Mouse (Mus musculus) ES-E14 (cell line): Measurements from ENCODE around the gene BC004004. TPM values are rescaled to one million over a fixed set of nuclear protein-coding genes. Genes with fewer than 3 reads are reported as not detected.

ENCODE experiments used
- DNase-seq: peaks from one replicate; pipeline ENCODE4 v3.0.0-alpha.2; 2013; ENCODE audit warnings: low read depth, low spot score
- H3K27ac ChIP-seq: 2 replicates; pipeline ENCODE4 v1.5.1; 2012; ENCODE audit warnings: low read depth, mild to moderate bottlenecking, low read length, moderate library complexity, mixed read lengths; ENCODE audit not compliant: poor library complexity, insufficient read depth, severe bottlenecking
- H3K36me3 ChIP-seq: 2 replicates; pipeline ENCODE4 v1.6.1; 2012; ENCODE audit warnings: mild to moderate bottlenecking, low read length, moderate library complexity, mixed read lengths; ENCODE audit not compliant: control insufficient read depth, poor library complexity, insufficient read depth, severe bottlenecking
- H3K4me1 ChIP-seq, 2 experiments: fragments of 150-350 bp in 1 of 2; sonication (generic) in 1 of 2; 2 replicates each; pipeline ENCODE4 v1.6.1; 2012; ENCODE audit warnings: low read length in 2 of 2, mild to moderate bottlenecking in 1 of 2, mixed read lengths in 1 of 2; ENCODE audit not compliant: control insufficient read depth in 2 of 2, insufficient read depth in 2 of 2, poor library complexity in 1 of 2
- H3K4me3 ChIP-seq, 2 experiments: fragments of 150-350 bp in 1 of 2; sonication (generic) in 1 of 2; 2 replicates each; pipeline ENCODE4 v1.5.1; 2012; ENCODE audit warnings: low read length in 2 of 2, low read depth in 1 of 2, mild to moderate bottlenecking in 1 of 2, mixed read lengths in 1 of 2; ENCODE audit not compliant: insufficient read depth in 1 of 2, poor library complexity in 1 of 2, severe bottlenecking in 1 of 2
- H3K9ac ChIP-seq: 2 replicates; pipeline ENCODE4 v1.6.1; 2012; ENCODE audit warnings: low read depth, mild to moderate bottlenecking, low read length, mixed read lengths; ENCODE audit not compliant: poor library complexity, insufficient read depth, severe bottlenecking
- H3K9me3 ChIP-seq: fragments of 150-350 bp; sonication (generic); 2 replicates; pipeline ENCODE4 v1.6.1; 2012; ENCODE audit warnings: low read depth, mild to moderate bottlenecking, low read length; ENCODE audit not compliant: control insufficient read depth, insufficient read depth
- CHD2 ChIP-seq: IDR thresholded peaks from 2 replicates; pipeline ENCODE4 v1.6.1; 2014; ENCODE audit warnings: mild to moderate bottlenecking, low read depth, low read length, inconsistent platforms
- HCFC1 ChIP-seq: IDR thresholded peaks from 2 replicates; pipeline ENCODE4 v1.6.1; 2012; ENCODE audit warnings: low read length, inconsistent platforms, borderline replicate concordance; ENCODE audit not compliant: insufficient read depth
- MAFK ChIP-seq: IDR thresholded peaks from 2 replicates; pipeline ENCODE4 v1.6.1; 2014; ENCODE audit warnings: mild to moderate bottlenecking, low read depth, low read length, inconsistent platforms; ENCODE audit not compliant: insufficient read depth
- ZC3H11A ChIP-seq: IDR thresholded peaks from 2 replicates; pipeline ENCODE4 v1.6.1; 2012; ENCODE audit warnings: low read depth, mild to moderate bottlenecking, inconsistent platforms, low read length, borderline replicate concordance
- ZNF384 ChIP-seq: IDR thresholded peaks from 2 replicates; pipeline ENCODE4 v1.6.1; 2012; ENCODE audit warnings: low read depth, low read length, inconsistent platforms
- in situ Hi-C, 2 experiments: fragments of 600-800 bp; cut with MboI; formaldehyde crosslinking; loops; one replicate each; pipeline ENCODE4 v1.15.1; 2025; ENCODE audit warnings: low sequenced_read_pairs in 2 of 2, inconsistent platforms in 1 of 2; ENCODE audit not compliant: unreplicated experiment in 2 of 2
- total RNA-seq: library from RNA; depleted of rRNA; stranded (reverse); fragments of 300-350 nt; gene quantifications from 2 replicates; pipeline ENCODE4 v1.2.3, GENCODE M21; 2012

Gene BC004004
- total RNA-seq, 1 experiment, result 50.9 TPM

GRCm38 (mm10) chr17:29345272-29345671 lies 76.7 kb downstream of the BC004004 start:
- Histone ChIP-seq H3K9ac (no peak overlapping the region), H3K4me1 (peaks cover 10 to 33% of the 10 kb centered on the region in 2 experiments; a peak in 3 of 4 replicates), H3K27ac (no peak overlapping the region), H3K9me3 (no peaks in the 10 kb centered on the region), H3K36me3 (peaks cover 12% of the 10 kb centered on the region; the same call in 1 of the 2 replicates), H3K4me3 (no peak overlapping the region)
- in situ Hi-C loops, result no loop called here
- TF ChIP-seq ZC3H11A (no peak), CHD2 (no peak), HCFC1 (no peak), ZNF384 (no peak)
- no peak for DNase-seq

- Histone ChIP-seq H3K27ac (no peak overlapping the region), H3K4me1 (peaks cover 10 to 24% of the 10 kb centered on the region in 2 experiments; a peak in 3 of 4 replicates), H3K4me3 (peak overlapping the region; percentile 90 to 96), H3K36me3 (peaks cover 6% of the 10 kb centered on the region; the same call in 1 of the 2 replicates), H3K9ac (peak overlapping the region; percentile 88), H3K9me3 (no peaks in the 10 kb centered on the region)
- DNase-seq, result no peak
- in situ Hi-C loops, result no loop called here
- TF ChIP-seq MAFK (no peak), HCFC1 (no peak), ZC3H11A (no peak), ZNF384 (no peak), CHD2 (no peak)
Observed at GRCm38 (mm10) chr17:29346496-29347125, 78.0 kb downstream of the BC004004 start.

GRCm38 (mm10) chr17:29347126-29347644 lies 78.6 kb downstream of the BC004004 start:
- TF ChIP-seq HCFC1, result no peak
- no peak for TF ChIP-seq CHD2
- TF ChIP-seq MAFK, result no peak
- no peak for TF ChIP-seq ZC3H11A
- TF ChIP-seq ZNF384, result no peak
- no peak for DNase-seq
- in situ Hi-C loops, result no loop called here

GRCm38 (mm10) chr17:29347645-29348256 lies 79.2 kb downstream of the BC004004 start, which contains the start of gene Mtch1:
Gene Mtch1 (minus strand): TSS chr17:29347934.
- Histone ChIP-seq H3K36me3 (peaks cover 6% of the 10 kb centered on the region; the same call in 1 of the 2 replicates), H3K9ac (peak within 1 kb of the TSS; percentile 88), H3K27ac (peak within 1 kb of the TSS; percentile 51; the same call in 1 of the 2 replicates), H3K4me3 (peak within 1 kb of the TSS; percentile 90 to 96), H3K9me3 (no peaks in the 10 kb centered on the region), H3K4me1 (peaks cover 4 to 15% of the 10 kb centered on the region in 2 experiments; a peak in 3 of 4 replicates)
- TF ChIP-seq HCFC1 (0 out of 2 replicates have a peak, but pooled peaks have one; percentile 30), CHD2 (no peak)
- in situ Hi-C loops, result no loop called here
- peak; percentile 97 for DNase-seq

More at GRCm38 (mm10) chr17:29347126-29347644, 78.6 kb downstream of the BC004004 start:
- H3K4me3 ChIP-seq, result peak overlapping the region; percentile 90 to 96
- H3K27ac ChIP-seq, result peak overlapping the region; percentile 51; the same call in 1 of the 2 replicates
- peaks cover 6 to 20% of the 10 kb centered on the region in 2 experiments; a peak in 3 of 4 replicates for H3K4me1 ChIP-seq
- H3K9ac ChIP-seq, result peak overlapping the region; percentile 88
- H3K9me3 ChIP-seq, result no peaks in the 10 kb centered on the region
- H3K36me3 ChIP-seq, result peaks cover 6% of the 10 kb centered on the region; the same call in 1 of the 2 replicates
